Mouse (Mus musculus) heart, postnatal 4 days (tissue): ENCODE data around the gene Rassf2. TPM values are rescaled to one million over a fixed set of nuclear protein-coding genes. Genes with fewer than 3 reads are reported as not detected.

Experiments
- DNase-seq: peaks from one replicate; pipeline ENCODE4 v3.0.0; 2021
- total RNA-seq, 2 experiments: library from RNA; stranded (reverse); gene quantifications; 2 replicates each; pipeline ENCODE4 v1.2.3; 2021

Rassf2 gene
- total RNA-seq, 2 experiments from 2014 or later = 13.7 to 15.2 TPM

- DNase-seq = peak; percentile 53
Observed at GRCm38 (mm10) chr2:131954835-131955234, 75.2 kb downstream of the Rassf2 start.

GRCm38 (mm10) chr2:131953711-131954110 lies 76.3 kb downstream of the Rassf2 start:
- DNase-seq = no peak

DNA sequence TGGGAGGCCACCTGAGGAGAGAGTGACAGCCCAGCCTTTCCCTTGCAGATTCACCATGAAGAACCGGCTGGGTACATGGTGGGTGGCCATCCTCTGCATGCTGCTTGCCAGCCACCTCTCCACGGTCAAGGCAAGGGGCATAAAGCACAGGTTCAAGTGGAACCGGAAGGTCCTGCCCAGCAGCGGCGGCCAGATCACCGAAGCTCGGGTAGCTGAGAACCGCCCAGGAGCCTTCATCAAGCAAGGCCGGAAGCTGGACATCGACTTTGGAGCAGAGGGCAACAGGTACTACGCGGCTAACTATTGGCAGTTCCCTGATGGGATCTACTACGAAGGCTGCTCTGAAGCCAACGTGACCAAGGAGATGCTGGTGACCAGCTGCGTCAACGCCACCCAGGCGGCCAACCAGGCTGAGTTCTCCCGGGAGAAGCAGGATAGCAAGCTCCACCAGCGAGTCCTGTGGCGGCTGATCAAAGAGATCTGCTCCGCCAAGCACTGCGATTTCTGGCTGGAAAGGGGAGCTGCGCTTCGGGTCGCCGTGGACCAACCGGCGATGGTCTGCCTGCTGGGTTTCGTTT lies 77.0 kb downstream of the Rassf2 start:
- DNase-seq = peak; percentile 31

- peak; percentile 36 for DNase-seq
Observed at GRCm38 (mm10) chr2:131952456-131952855, 77.6 kb downstream of the Rassf2 start.

GRCm38 (mm10) chr2:131950598-131951095 lies 79.4 kb downstream of the Rassf2 start, which contains the start of gene Prnd:
Gene Prnd, plus strand, starts transcription at chr2:131950861.
- peak; percentile 47 for DNase-seq

GRCm38 (mm10) chr2:131949767-131950597 lies 80.1 kb downstream of the Rassf2 start:
- peak; percentile 73 for DNase-seq

DNA sequence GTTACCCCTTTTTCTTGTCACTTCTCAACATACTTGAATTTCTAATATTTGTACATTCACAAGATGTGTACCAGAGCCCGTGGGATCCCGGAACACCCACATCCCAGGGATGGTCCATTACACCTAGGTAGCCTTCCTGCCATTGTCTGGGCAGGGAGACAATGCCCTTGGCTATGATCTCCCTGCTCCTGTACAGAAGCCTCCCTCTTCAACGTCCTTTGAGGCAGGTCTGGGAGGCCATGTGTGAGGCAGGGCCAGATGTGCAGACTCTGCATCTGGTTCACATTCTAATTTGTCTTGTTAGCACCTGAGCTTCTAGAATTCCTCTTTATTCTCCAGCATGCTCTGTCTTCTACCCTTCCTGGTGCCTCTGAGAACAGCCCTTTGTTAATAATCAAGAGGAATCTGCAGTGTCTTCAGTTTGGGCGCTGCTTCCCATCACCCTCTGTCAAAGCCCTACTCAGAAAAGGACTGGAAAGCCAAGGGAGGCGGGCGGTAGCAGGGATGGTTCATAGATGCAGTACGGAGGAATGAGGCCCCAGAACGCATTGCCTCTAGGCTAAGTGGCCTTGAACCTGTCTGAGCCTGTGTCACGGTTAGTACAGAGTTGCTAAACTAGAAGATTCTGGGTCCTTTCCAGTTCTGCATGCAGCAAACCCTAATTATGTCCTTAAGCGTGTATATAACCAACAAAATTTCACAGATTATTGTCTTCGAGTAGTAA lies 81.0 kb downstream of the Rassf2 start:
- DNase-seq = no peak

DNA sequence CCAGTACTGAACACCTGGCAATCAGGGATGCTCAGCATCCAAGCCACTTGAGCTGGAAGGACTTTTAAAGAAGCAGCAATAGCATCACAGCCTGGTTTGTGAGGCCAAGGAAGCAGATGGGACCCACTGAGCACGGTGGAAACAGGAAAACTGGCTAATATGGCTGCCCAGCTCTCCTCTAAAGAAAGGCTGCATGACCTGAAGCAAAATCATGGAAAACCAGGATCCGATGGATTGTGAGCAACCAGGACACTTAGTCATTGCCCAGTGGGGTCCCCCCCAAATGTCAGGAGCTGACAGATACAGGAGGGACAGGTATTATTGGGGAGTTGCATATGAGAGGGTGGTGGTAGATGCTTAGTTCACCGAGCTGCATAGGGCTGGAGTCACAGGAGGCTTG lies 81.9 kb downstream of the Rassf2 start:
- DNase-seq = no peak

GRCm38 (mm10) chr2:131946351-131946750 lies 83.7 kb downstream of the Rassf2 start:
- no peak for DNase-seq

DNA sequence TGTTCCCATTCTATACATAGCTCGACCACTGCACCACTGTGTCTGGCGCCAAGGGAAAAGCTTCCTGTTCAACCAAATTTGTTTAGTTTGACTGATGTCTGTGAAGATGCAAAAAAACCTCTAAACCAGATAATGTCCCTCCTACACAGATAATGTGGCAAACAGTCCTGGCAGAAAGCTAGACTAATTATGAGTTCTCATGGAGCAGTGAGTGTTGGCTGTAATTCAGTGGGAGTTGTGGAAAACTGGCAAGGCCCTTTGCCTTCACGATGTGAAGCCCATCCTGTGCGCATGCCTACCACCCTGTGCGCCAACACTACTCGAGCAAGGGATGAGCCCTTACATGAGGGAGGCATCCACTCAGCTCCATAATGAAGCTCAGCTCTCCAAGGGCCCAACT lies 84.3 kb downstream of the Rassf2 start:
- DNase-seq = no peak

GRCm38 (mm10) chr2:131945225-131945624 lies 84.8 kb downstream of the Rassf2 start:
- no peak for DNase-seq

- no peak for DNase-seq
Observed at GRCm38 (mm10) chr2:131944370-131944769, 85.7 kb downstream of the Rassf2 start.

DNA sequence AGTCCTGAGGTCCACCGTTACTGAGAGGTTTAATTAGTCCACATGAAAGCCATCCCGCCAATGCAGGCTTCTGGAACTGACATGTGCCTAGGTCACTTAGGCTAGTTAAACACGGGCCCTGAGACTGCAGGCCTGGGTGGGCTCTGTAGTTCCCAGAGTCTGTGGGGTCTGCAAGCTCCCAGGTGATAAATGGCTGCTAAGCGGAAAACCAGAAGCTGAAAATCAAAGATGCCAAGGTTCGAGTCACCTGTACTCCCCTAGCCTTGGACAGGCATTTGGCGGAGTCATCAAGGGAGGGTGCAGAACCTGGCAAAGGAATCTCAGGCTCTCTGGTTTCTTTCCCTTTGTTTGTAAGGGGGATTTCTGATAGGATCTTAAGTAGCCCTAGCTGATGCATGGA lies 88.6 kb downstream of the Rassf2 start:
- DNase-seq = no peak

- no peak for DNase-seq
Observed at GRCm38 (mm10) chr2:131940506-131940905, 89.6 kb downstream of the Rassf2 start.

Other genes with a start within 250 kb of the Rassf2 start
- not detected for gene Erv3, start 170.5 kb downstream of the Rassf2 start, total RNA-seq
- gene Prnp, start 120.3 kb downstream of the Rassf2 start, total RNA-seq = 10 to 100 TPM; 83.1 to 85.9 TPM
- 1 to 10 TPM in 1 of 2 experiments, not detected in 1; 2.9 TPM for gene Prn, start 120.3 kb downstream of the Rassf2 start, total RNA-seq
- gene Prnd, start 79.4 kb downstream of the Rassf2 start, total RNA-seq = 10 to 100 TPM; 17.6 to 22.9 TPM
- 10 to 100 TPM; 20.3 to 22.8 TPM for gene Slc23a2, start 114.8 kb upstream of the Rassf2 start, total RNA-seq
- 10 to 100 TPM; 22.6 to 24.4 TPM for gene Tmem230, start 217.5 kb upstream of the Rassf2 start, total RNA-seq
- 100 to 1,000 TPM; 182 to 184 TPM for gene Pcna, start 223.1 kb upstream of the Rassf2 start, total RNA-seq
- 10 to 100 TPM; 63.9 to 73.8 TPM for gene Cds2, start 232.9 kb upstream of the Rassf2 start, total RNA-seq